Mouse (Mus musculus) stomach, postnatal 0 days (tissue): ENCODE measurements around the gene Vps37c.

Experiments
- CTCF ChIP-seq: IDR thresholded peaks from 2 replicates; pipeline ENCODE4 v1.5.1; 2016; ENCODE audit warnings: antibody characterized with exemption, low read depth, mild to moderate bottlenecking, moderate library complexity
- EP300 ChIP-seq: optimal IDR thresholded peaks from 2 replicates; pipeline ENCODE3; 2016; ENCODE audit warnings: antibody characterized with exemption

GRCm38 (mm10) chr19:10673275-10673674, 15.3 kb upstream of the Vps37c start:
- TF ChIP-seq CTCF: no peak
- no peak for TF ChIP-seq EP300
